Mouse (Mus musculus) neutrophil, adult 83 days (primary cell): Measurements from ENCODE around the gene Atp5k. TPM values are rescaled to one million over a fixed set of nuclear protein-coding genes. Genes with fewer than 3 reads are reported as not detected.

Experiments
- total RNA-seq, 2 experiments: library from RNA; stranded (reverse); gene quantifications; one replicate each; pipeline ENCODE4 v1.2.4; 2023

Atp5k gene
- 100 to 1,000 TPM in 1 of 2 experiments, 10 to 100 TPM in 1; 83.7 to 101 TPM for total RNA-seq

DNA sequence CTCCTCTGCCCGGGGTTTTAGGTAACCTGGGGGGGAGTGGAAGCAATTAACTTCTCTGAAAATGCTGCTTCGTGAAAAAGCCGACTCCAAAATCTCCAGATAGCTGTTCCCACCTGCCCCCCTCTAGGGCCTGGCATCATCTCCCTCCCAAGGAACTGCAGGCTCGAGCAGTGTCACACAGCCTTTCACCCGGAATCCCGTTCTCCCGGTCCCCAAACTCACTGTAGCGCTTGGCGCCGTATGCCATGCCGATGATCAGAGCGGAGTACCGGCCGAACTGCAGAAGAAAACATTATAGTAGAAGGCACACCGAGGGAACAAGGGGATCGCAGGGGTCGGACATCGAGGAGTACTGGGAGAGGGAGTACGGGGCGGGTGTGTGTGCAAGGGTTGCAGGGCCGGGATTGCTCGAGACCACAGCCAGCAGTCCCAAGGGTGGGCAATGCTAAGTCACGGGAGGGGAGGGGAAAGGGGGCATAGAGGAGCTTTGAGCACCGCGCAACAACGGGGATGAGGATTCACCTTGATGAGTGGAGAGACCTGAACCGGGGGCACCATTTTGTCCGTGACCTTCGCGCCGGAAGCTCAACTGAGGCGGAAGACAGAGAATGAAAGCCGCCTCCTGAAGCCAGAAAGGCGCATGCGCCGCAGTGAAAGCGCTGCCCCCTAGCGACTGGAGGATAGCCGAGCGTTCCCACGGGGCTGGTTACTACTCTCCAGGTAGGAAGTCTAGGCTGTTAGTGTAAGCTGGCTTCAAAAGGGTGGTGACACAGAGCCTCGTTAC, at the start of gene Atp5k:
Atp5k (minus strand) TSS at position 645 of the 784 bp plus-strand sequence.

DNA sequence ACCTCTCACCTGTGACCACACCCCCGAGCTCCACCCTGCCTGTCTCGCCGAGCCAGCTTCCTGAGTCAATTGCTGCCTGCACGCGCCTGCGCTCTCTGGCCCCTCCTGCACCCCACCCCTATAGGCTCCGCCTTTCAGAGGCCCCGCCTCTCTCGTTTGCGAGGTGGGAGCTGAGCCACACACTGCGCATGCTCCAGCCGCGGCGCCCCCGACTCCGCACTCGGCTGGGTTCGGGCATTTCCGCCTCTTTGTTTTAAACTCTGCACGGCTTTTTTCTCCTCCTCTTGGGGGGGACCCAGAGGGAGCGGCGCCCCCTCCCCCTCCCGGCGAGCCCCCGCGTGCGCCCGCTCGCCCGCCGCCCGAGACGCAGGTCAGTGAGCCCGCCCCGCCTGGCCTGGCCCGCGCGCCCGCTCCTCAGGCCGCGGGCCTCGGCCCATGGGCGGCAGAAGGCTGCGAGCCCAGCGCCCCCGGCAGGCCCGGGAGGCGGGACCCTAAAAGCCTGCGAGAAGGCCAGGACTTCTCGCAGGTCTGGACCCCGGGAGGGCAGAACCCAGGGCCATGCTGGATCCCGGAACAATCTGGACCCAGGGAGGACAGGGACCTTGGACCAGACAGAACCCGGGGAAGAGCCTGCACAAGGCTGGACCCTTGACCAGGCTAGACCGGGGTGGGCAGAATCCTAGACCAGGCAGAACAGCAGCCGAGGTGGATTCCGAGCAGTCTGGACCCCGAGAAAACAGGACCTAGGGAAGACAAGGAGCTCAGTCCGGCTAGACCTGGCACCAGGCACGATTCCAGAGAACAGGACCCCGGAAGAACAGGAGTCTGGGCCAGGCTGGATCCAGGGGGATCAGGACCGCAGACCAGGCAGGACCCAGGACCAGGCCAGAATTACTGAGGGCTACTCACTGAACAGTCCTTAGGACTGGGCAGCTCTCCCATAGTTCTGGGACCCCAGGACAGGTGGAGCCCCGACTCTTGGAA, 27.1 kb upstream of the Atp5k start, which contains the start of gene Pcgf3:
Pcgf3 (plus strand) TSS at position 151 of the 984 bp plus-strand sequence.

GRCm38 (mm10) chr5:108448785-108449668, 14.8 kb upstream of the Atp5k start, which contains the start of gene Mfsd7a:
Mfsd7a (minus strand) TSS chr5:108448891.

GRCm38 (mm10) chr5:108388201-108388600, 46.0 kb downstream of the Atp5k start, which contains the start of gene Pde6b:
Pde6b (plus strand) TSS chr5:108388391.

Other genes with a start within 250 kb of the Atp5k start
- gene Dr1, start 165.6 kb downstream of the Atp5k start, total RNA-seq = 10 to 100 TPM; 45.0 to 47.3 TPM
- 1 to 10 TPM; 2.4 to 2.8 TPM for gene Pigg, start 121.8 kb downstream of the Atp5k start, total RNA-seq
- not detected for gene Gm42517, start 66.5 kb downstream of the Atp5k start, total RNA-seq
- not detected for gene Pde6b, start 46.1 kb downstream of the Atp5k start, total RNA-seq
- 10 to 100 TPM; 18.4 to 20.4 TPM for gene Mfsd7a, start 14.4 kb upstream of the Atp5k start, total RNA-seq
- 10 to 100 TPM; 17.4 to 21.5 TPM for gene Pcgf3, start 26.8 kb upstream of the Atp5k start, total RNA-seq
- gene Cplx1, start 115.6 kb upstream of the Atp5k start, total RNA-seq = not detected
- gene Gak, start 195.3 kb upstream of the Atp5k start, total RNA-seq = 100 to 1,000 TPM; 106 to 118 TPM
- gene Tmem175, start 195.3 kb upstream of the Atp5k start, total RNA-seq = 10 to 100 TPM; 12.3 to 12.4 TPM
- gene Idua, start 225.9 kb upstream of the Atp5k start, total RNA-seq = 10 to 100 TPM; 15.5 to 16.1 TPM
- 10 to 100 TPM; 10.8 to 15.6 TPM for gene Dgkq, start 235.2 kb upstream of the Atp5k start, total RNA-seq
- gene Slc26a1, start 241.1 kb upstream of the Atp5k start, total RNA-seq = 1 to 10 TPM; 1.4 to 2.9 TPM